Mouse (Mus musculus) liver, postnatal 0 days (tissue): ENCODE data around the gene Gm9507. TPM values are rescaled to one million over a fixed set of nuclear protein-coding genes. Genes with fewer than 3 reads are reported as not detected.

ENCODE experiments used
- ATAC-seq: fragments of 200-750 bp; cut with Nextera tagmentation; 2 replicates; pipeline ENCODE4 v1.8.0; 2017; ENCODE audit warnings: mild to moderate bottlenecking, moderate library complexity
- DNase-seq: peaks from one replicate; pipeline ENCODE4 v3.0.0-alpha.2; 2016
- H3K27ac ChIP-seq: fragments of 300-500 bp; sonication (generic); 2 replicates; pipeline ENCODE4 v1.5.1; 2014; ENCODE audit warnings: antibody characterized with exemption, moderate library complexity, mild to moderate bottlenecking, low read depth
- H3K27me3 ChIP-seq: fragments of 300-500 bp; sonication (generic); 2 replicates; pipeline ENCODE4 v1.6.1; 2014; ENCODE audit warnings: low read length, control low read depth, mixed read lengths; ENCODE audit not compliant: insufficient read depth
- H3K36me3 ChIP-seq: fragments of 300-500 bp; sonication (generic); replicated peaks from 2 replicates; pipeline ENCODE4 v1.6.1; 2014; ENCODE audit warnings: mild to moderate bottlenecking, control low read depth, low read length, moderate library complexity, mixed read lengths; ENCODE audit not compliant: insufficient read depth
- H3K4me1 ChIP-seq: fragments of 300-500 bp; sonication (generic); 2 replicates; pipeline ENCODE4 v1.6.1; 2014; ENCODE audit warnings: antibody characterized with exemption, mild to moderate bottlenecking, control low read depth; ENCODE audit not compliant: insufficient read depth
- H3K4me2 ChIP-seq: fragments of 300-500 bp; sonication (generic); 2 replicates; pipeline ENCODE4 v1.6.1; 2014; ENCODE audit warnings: low read depth, mild to moderate bottlenecking, low read length, moderate library complexity, mixed read lengths
- H3K4me3 ChIP-seq: fragments of 300-500 bp; sonication (generic); 2 replicates; pipeline ENCODE4 v1.5.1; 2014; ENCODE audit warnings: low read depth, low read length
- H3K9ac ChIP-seq: fragments of 300-500 bp; sonication (generic); replicated peaks from 2 replicates; pipeline ENCODE4 v1.6.1; 2014; ENCODE audit warnings: mild to moderate bottlenecking, moderate library complexity
- H3K9me3 ChIP-seq: fragments of 300-500 bp; sonication (generic); 2 replicates; pipeline ENCODE4 v1.6.1; 2016; ENCODE audit warnings: mild to moderate bottlenecking, control low read depth, low read length, mixed read lengths
- CTCF ChIP-seq: sonication (generic); IDR thresholded peaks from 2 replicates; pipeline ENCODE4 v1.5.1; 2016; ENCODE audit warnings: antibody characterized with exemption, low read depth
- EP300 ChIP-seq: IDR thresholded peaks from 2 replicates; pipeline ENCODE4 v1.6.1; 2016; ENCODE audit warnings: antibody characterized with exemption, low read depth, mild to moderate bottlenecking
- WGBS: fragments of 180-500 bp; shearing (Covaris S2); extraction: QIAGEN DNeasy Blood & Tissue Kit; methylation state at CpG from one replicate; pipeline ENCODE4 v1.1.7; 2014; ENCODE audit not compliant: insufficient replicate concordance; 5-methylcytosine and 5-hydroxymethylcytosine counted together
- polyA plus RNA-seq: library from polyadenylated mRNA; unstranded; fragments of >200 nt; fragmentation: Nextera tagmentation; extraction: Ambion mirVana; gene quantifications from 2 replicates; pipeline ENCODE4 v1.2.1, GENCODE M21; 2015

Gm9507 gene
- polyA plus RNA-seq, 1 experiment from 2014 or later, result not detected

DNA sequence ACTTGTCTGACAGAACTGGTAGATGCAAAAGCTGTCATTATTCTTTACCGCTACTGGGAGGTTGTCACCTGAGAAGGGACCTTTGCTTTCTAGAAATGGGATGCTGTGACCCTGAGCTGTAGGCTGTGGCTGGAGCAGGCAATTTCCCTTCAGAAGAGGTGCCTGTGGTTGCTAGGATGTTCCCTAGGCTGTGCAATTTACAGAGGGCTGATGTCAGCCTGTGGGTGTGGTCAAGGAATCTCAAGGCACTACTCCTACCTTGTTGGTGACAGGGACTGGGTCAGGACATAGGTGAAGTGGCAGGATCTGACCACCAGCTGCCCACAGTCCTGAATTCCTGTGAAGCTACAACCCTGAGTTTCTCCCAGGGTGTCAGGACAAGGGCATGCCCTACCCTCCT lies 41.9 kb downstream of the Gm9507 start:
- Histone ChIP-seq H3K4me1 (no peaks in the 10 kb centered on the region), H3K9ac (no peak overlapping the region), H3K27ac (no peak overlapping the region), H3K4me3 (no peak overlapping the region), H3K9me3 (no peaks in the 10 kb centered on the region), H3K27me3 (no peaks in the 10 kb centered on the region), H3K36me3 (no peaks in the 10 kb centered on the region), H3K4me2 (no peak overlapping the region)
- DNase-seq (no peak), ATAC-seq (no peak)
- WGBS, result 67% methylated on average over 1 of the region's 1 CpGs
- TF ChIP-seq CTCF, result no peak
- no peak for TF ChIP-seq EP300

Other genes with a start within 250 kb of the Gm9507 start
- gene Pttg1ip, start 230.1 kb downstream of the Gm9507 start, polyA plus RNA-seq, result 126 and 129 TPM in 2 replicates
- 105 and 111 TPM in 2 replicates for gene Sumo3, start 205.7 kb downstream of the Gm9507 start, polyA plus RNA-seq
- 8.4 and 13.3 TPM in 2 replicates for gene Gm49325, start 205.6 kb downstream of the Gm9507 start, polyA plus RNA-seq
- 37.4 and 40.4 TPM in 2 replicates for gene Ube2g2, start 189.6 kb downstream of the Gm9507 start, polyA plus RNA-seq
- gene Tspear, start 125.3 kb downstream of the Gm9507 start, polyA plus RNA-seq, result 0.06 TPM in 1 of 2 replicates, not detected in the other
- gene Gm19402, start 121.1 kb downstream of the Gm9507 start, polyA plus RNA-seq, result not detected in 2 replicates
- gene Gm9508, start 114.6 kb downstream of the Gm9507 start, polyA plus RNA-seq, result not detected in 2 replicates
- gene Gm10272, start 105.2 kb downstream of the Gm9507 start, polyA plus RNA-seq, result not detected in 2 replicates
- not detected in 2 replicates for gene Gm10024, start 100.4 kb downstream of the Gm9507 start, polyA plus RNA-seq
- gene Gm10142, start 96.0 kb downstream of the Gm9507 start, polyA plus RNA-seq, result not detected in 2 replicates
- not detected in 2 replicates for gene Krtap12-1, start 91.2 kb downstream of the Gm9507 start, polyA plus RNA-seq
- not detected in 2 replicates for gene Gm10100, start 85.4 kb downstream of the Gm9507 start, polyA plus RNA-seq
- gene Gm18596, start 69.2 kb downstream of the Gm9507 start, polyA plus RNA-seq, result not detected in 2 replicates
- gene Gm9736, start 60.5 kb downstream of the Gm9507 start, polyA plus RNA-seq, result not detected in 2 replicates
- gene Gm3233, start 52.2 kb downstream of the Gm9507 start, polyA plus RNA-seq, result not detected in 2 replicates
- gene Gm3238, start 40.5 kb downstream of the Gm9507 start, polyA plus RNA-seq, result not detected in 2 replicates
- gene Gm7138, start 34.9 kb downstream of the Gm9507 start, polyA plus RNA-seq, result not detected in 2 replicates
- not detected in 2 replicates for gene Gm3250, start 29.3 kb downstream of the Gm9507 start, polyA plus RNA-seq
- not detected in 2 replicates for gene Gm7137, start 23.6 kb downstream of the Gm9507 start, polyA plus RNA-seq
- not detected in 2 replicates for gene Gm9639, start 16.8 kb downstream of the Gm9507 start, polyA plus RNA-seq
- not detected in 2 replicates for gene Gm19668, start 12.7 kb downstream of the Gm9507 start, polyA plus RNA-seq
- gene Gm2696, start 2.8 kb upstream of the Gm9507 start, polyA plus RNA-seq, result not detected in 2 replicates
- gene Krtap10-4, start 15.3 kb upstream of the Gm9507 start, polyA plus RNA-seq, result not detected in 2 replicates
- not detected in 2 replicates for gene Krtap10-10, start 24.1 kb upstream of the Gm9507 start, polyA plus RNA-seq
- gene Gm36176, start 35.0 kb upstream of the Gm9507 start, polyA plus RNA-seq, result not detected in 2 replicates
- not detected in 2 replicates for gene Gm10318, start 41.0 kb upstream of the Gm9507 start, polyA plus RNA-seq
- not detected in 2 replicates for gene Gm3285, start 50.1 kb upstream of the Gm9507 start, polyA plus RNA-seq
- 24.4 and 26.6 TPM in 2 replicates for gene Lrrc3, start 90.7 kb upstream of the Gm9507 start, polyA plus RNA-seq
- 1.5 and 1.7 TPM in 2 replicates for gene Trpm2, start 158.7 kb upstream of the Gm9507 start, polyA plus RNA-seq
- 4.0 and 4.4 TPM in 2 replicates for gene 1810043G02Rik, start 166.7 kb upstream of the Gm9507 start, polyA plus RNA-seq
- 23.5 and 31.3 TPM in 2 replicates for gene Pfkl, start 198.2 kb upstream of the Gm9507 start, polyA plus RNA-seq
- gene Dnmt3l, start 230.1 kb upstream of the Gm9507 start, polyA plus RNA-seq, result not detected in 2 replicates
- gene Aire, start 231.8 kb upstream of the Gm9507 start, polyA plus RNA-seq, result not detected in 2 replicates